Comparison of ENCODE assay signal across 8 mouse cellular contexts in the genomic region with DNA sequence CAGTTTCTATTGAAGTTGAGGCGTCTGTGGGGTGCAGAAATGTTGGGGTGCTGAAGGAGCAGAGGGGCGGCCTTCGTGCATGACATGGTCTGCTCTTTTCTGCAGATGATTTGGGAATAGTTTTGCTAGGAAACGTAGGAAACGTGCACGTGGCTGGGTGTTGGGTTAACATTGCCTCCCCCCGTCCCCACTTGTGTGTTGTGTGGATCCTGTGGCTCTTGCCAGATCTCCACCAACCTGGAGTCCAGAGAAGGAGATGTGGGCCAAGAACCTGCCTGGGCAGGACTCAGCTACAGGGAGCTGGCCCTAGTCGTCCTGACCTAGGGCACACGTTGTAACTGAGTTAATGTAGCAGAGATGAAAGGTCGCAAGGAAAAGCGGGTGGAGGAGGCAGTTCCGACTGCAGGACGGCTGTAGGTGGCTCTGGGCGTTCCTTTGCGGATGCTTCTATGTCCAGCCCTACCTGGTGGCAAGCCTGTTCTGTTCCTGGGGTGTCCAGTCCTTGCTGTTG.
A peak's percentile ranks its signal among the peaks of the same experiment; 100 is the strongest.
DNase-seq lines count a peak whose midpoint lies in the region; ATAC-seq lines count a peak whose summit lies in the region.

No protein-coding gene starts in this region.

- H3K9ac ChIP-seq in heart, embryonic 14.5 days (ENCODE audit: low read length): peak overlapping the region; percentile 93
- H3K9ac ChIP-seq in hindbrain, embryonic 11.5 days (ENCODE audit: low read depth, low read length): peak overlapping the region; percentile 98
- H3K9ac ChIP-seq in stomach, embryonic 15.5 days: peak overlapping the region; percentile 65

- H3K27me3 ChIP-seq in heart, embryonic 14.5 days (ENCODE audit: control insufficient read depth, insufficient read depth, low read length): no peaks in the 10 kb centered on the region
- H3K27me3 ChIP-seq in hindbrain, embryonic 11.5 days (ENCODE audit: control insufficient read depth, insufficient read depth, low read length): no peaks in the 10 kb centered on the region; the same call in 1 of the 2 replicates
- H3K27me3 ChIP-seq in stomach, embryonic 15.5 days (replicated peaks): no peaks in the 10 kb centered on the region; the same call in 1 of the 2 replicates

- no peak for ATAC-seq in heart, embryonic 14.5 days (ENCODE audit: insufficient number of reproducible peaks, insufficient read depth, low FRiP score, low read depth)
- no peak for ATAC-seq in hindbrain, embryonic 11.5 days (ENCODE audit: low FRiP score)
- ATAC-seq in stomach, embryonic 15.5 days (ENCODE audit: insufficient read depth, low FRiP score, low read depth): no peak

- no peak for DNase-seq in heart, adult 8-10 months (ENCODE audit: low spot score)
- DNase-seq in cerebellum, adult 18-20 months: peak; percentile 55 to 60
- peak; percentile 44 for DNase-seq in hindbrain, embryonic 11.5 days (ENCODE audit: low spot score)
- DNase-seq in liver: peak; percentile 60
- DNase-seq in adrenal gland, adult 8-10 months: no peak
- no peak for DNase-seq in natural killer cell, adult 2 months (ENCODE audit: low spot score in 2 of 2)

- 4% methylated on average over 15 of the region's 15 CpGs for WGBS in heart, embryonic 14.5 days
- WGBS in hindbrain, embryonic 11.5 days: 2% methylated on average over 15 of the region's 15 CpGs
- WGBS in stomach, embryonic 15.5 days: 36% methylated on average over 15 of the region's 15 CpGs

- peak overlapping the region; percentile 71 to 97 for H3K27ac ChIP-seq in heart, embryonic 14.5 days (replicated peaks in 1 of 2; ENCODE audit: control insufficient read depth in 1 of 2, insufficient read depth in 1 of 2, low read depth in 2 of 2, low read length in 2 of 2)
- H3K27ac ChIP-seq in hindbrain, embryonic 11.5 days (ENCODE audit: low read depth, low read length): peak overlapping the region; percentile 100
- peak overlapping the region; percentile 91 for H3K27ac ChIP-seq in stomach, embryonic 15.5 days

- H3K4me3 ChIP-seq in heart, embryonic 14.5 days (ENCODE audit: control insufficient read depth in 1 of 2, insufficient read depth in 1 of 2, low read depth in 1 of 2, low read length in 2 of 2): peak overlapping the region; percentile 85 to 93
- peak overlapping the region; percentile 91 for H3K4me3 ChIP-seq in hindbrain, embryonic 11.5 days (ENCODE audit: low read depth, low read length)
- H3K4me3 ChIP-seq in stomach, embryonic 15.5 days (replicated peaks): peak overlapping the region; percentile 71

- peak overlapping the region; percentile 96 for H3K4me2 ChIP-seq in heart, embryonic 14.5 days (ENCODE audit: low read length)
- peak overlapping the region; percentile 83 for H3K4me2 ChIP-seq in hindbrain, embryonic 11.5 days (replicated peaks; ENCODE audit: low read depth, low read length)
- H3K4me2 ChIP-seq in stomach, embryonic 15.5 days: peak overlapping the region; percentile 99

- peaks cover 61 to 73% of the 10 kb centered on the region in 2 experiments for H3K4me1 ChIP-seq in heart, embryonic 14.5 days (ENCODE audit: control insufficient read depth in 2 of 2, insufficient read depth in 2 of 2, low read length in 2 of 2)
- H3K4me1 ChIP-seq in hindbrain, embryonic 11.5 days (replicated peaks; ENCODE audit: control insufficient read depth, insufficient read depth, low read length): peaks cover 39% of the 10 kb centered on the region
- H3K4me1 ChIP-seq in stomach, embryonic 15.5 days: peaks cover 72% of the 10 kb centered on the region

- H3K36me3 ChIP-seq in heart, embryonic 14.5 days (ENCODE audit: control insufficient read depth, insufficient read depth, low read length): no peaks in the 10 kb centered on the region
- no peaks in the 10 kb centered on the region for H3K36me3 ChIP-seq in hindbrain, embryonic 11.5 days (ENCODE audit: control insufficient read depth, insufficient read depth, low read length)
- no peaks in the 10 kb centered on the region for H3K36me3 ChIP-seq in stomach, embryonic 15.5 days

- no peaks in the 10 kb centered on the region for H3K9me3 ChIP-seq in heart, embryonic 14.5 days (ENCODE audit: control insufficient read depth, low read length)
- H3K9me3 ChIP-seq in hindbrain, embryonic 11.5 days (ENCODE audit: control insufficient read depth, low read length): no peaks in the 10 kb centered on the region
- H3K9me3 ChIP-seq in stomach, embryonic 15.5 days: no peaks in the 10 kb centered on the region

Comparison
In these comparisons a context has a peak if more than half of its experiments do, and no peak if none do; other contexts are left out.
1. DNase-seq: peak in cerebellum, adult 18-20 months (2 of 2), hindbrain, embryonic 11.5 days (single experiment) and liver (single experiment); none in heart, adult 8-10 months (single experiment), adrenal gland, adult 8-10 months (single experiment) and natural killer cell, adult 2 months (0 of 2).
2. Peak in every context shown above with its lines, with median percentiles within 50 percentile points of each other: H3K27ac ChIP-seq, H3K4me2 ChIP-seq, H3K4me3 ChIP-seq and H3K9ac ChIP-seq.